Mouse (Mus musculus): ENCODE measurements around the gene Foxe3. TPM values are rescaled to one million over a fixed set of nuclear protein-coding genes. Genes with fewer than 3 reads are reported as not detected.

Gene Foxe3
- polyA plus RNA-seq, 1 experiment from 2014 or later: not detected

GRCm38 (mm10) chr4:114903422-114903782 lies 22.4 kb downstream of the Foxe3 start:
- WGBS (ENCODE audit: insufficient replicate concordance): 2% methylated on average over 11 of the region's 11 CpGs

GRCm38 (mm10) chr4:114902641-114903421 lies 23.0 kb downstream of the Foxe3 start:
- 2% methylated on average over 39 of the region's 39 CpGs for WGBS (ENCODE audit: insufficient replicate concordance)
- no peaks in the 10 kb centered on the region for H3K9me3 ChIP-seq (replicated peaks)
- no peak for ATAC-seq (ENCODE audit: insufficient read depth)
- no peak overlapping the region for H3K4me2 ChIP-seq
- H3K4me1 ChIP-seq (replicated peaks): peaks cover 9% of the 10 kb centered on the region; the same call in 1 of the 2 replicates
- no peak overlapping the region for H3K4me3 ChIP-seq (replicated peaks)
- no peak overlapping the region for H3K9ac ChIP-seq
- no peak overlapping the region for H3K27ac ChIP-seq (replicated peaks)
- peaks cover 100% of the 10 kb centered on the region for H3K27me3 ChIP-seq
- no peaks in the 10 kb centered on the region for H3K36me3 ChIP-seq (replicated peaks)

More at GRCm38 (mm10) chr4:114903422-114903782, 22.4 kb downstream of the Foxe3 start:
- ATAC-seq (ENCODE audit: insufficient read depth): no peak
- no peaks in the 10 kb centered on the region for H3K36me3 ChIP-seq (replicated peaks)
- no peak overlapping the region for H3K4me3 ChIP-seq (replicated peaks)
- H3K4me1 ChIP-seq (replicated peaks): peaks cover 15% of the 10 kb centered on the region
- no peak overlapping the region for H3K9ac ChIP-seq
- H3K9me3 ChIP-seq (replicated peaks): no peaks in the 10 kb centered on the region
- H3K27ac ChIP-seq (replicated peaks): no peak overlapping the region
- H3K27me3 ChIP-seq: peaks cover 100% of the 10 kb centered on the region
- no peak overlapping the region for H3K4me2 ChIP-seq

- Histone ChIP-seq H3K4me3 (replicated peaks) (no peak overlapping the region), H3K4me2 (no peak overlapping the region), H3K9me3 (replicated peaks) (no peaks in the 10 kb centered on the region), H3K36me3 (replicated peaks) (no peaks in the 10 kb centered on the region), H3K27ac (replicated peaks) (no peak overlapping the region), H3K27me3 (peaks cover 100% of the 10 kb centered on the region), H3K9ac (no peak overlapping the region), H3K4me1 (replicated peaks) (no peaks in the 10 kb centered on the region)
- ATAC-seq (ENCODE audit: insufficient read depth): no peak
- 1% methylated on average over 42 of the region's 42 CpGs for WGBS (ENCODE audit: insufficient replicate concordance)
These were observed 24.0 kb downstream of the Foxe3 start for GRCm38 (mm10) chr4:114901643-114902351.

GRCm38 (mm10) chr4:114900866-114901642 lies 24.8 kb downstream of the Foxe3 start:
- H3K4me1 ChIP-seq (replicated peaks): no peaks in the 10 kb centered on the region
- 4% methylated on average over 33 of the region's 33 CpGs for WGBS (ENCODE audit: insufficient replicate concordance)
- ATAC-seq (ENCODE audit: insufficient read depth): no peak
- H3K4me2 ChIP-seq: no peak overlapping the region
- peaks cover 100% of the 10 kb centered on the region for H3K27me3 ChIP-seq
- no peak overlapping the region for H3K27ac ChIP-seq (replicated peaks)
- H3K9ac ChIP-seq: no peak overlapping the region
- no peaks in the 10 kb centered on the region for H3K36me3 ChIP-seq (replicated peaks)
- H3K4me3 ChIP-seq (replicated peaks): no peak overlapping the region
- no peaks in the 10 kb centered on the region for H3K9me3 ChIP-seq (replicated peaks)

GRCm38 (mm10) chr4:114899885-114900284 lies 25.9 kb downstream of the Foxe3 start:
- no peak for ATAC-seq (ENCODE audit: insufficient read depth)
- peaks cover 98% of the 10 kb centered on the region for H3K27me3 ChIP-seq
- no peak overlapping the region for H3K9ac ChIP-seq

GRCm38 (mm10) chr4:114897853-114898252 lies 28.0 kb downstream of the Foxe3 start:
- WGBS (ENCODE audit: insufficient replicate concordance): 13% methylated on average over 4 of the region's 4 CpGs
- no peak overlapping the region for H3K9ac ChIP-seq
- no peaks in the 10 kb centered on the region for H3K36me3 ChIP-seq (replicated peaks)
- H3K4me2 ChIP-seq: no peak overlapping the region
- H3K27ac ChIP-seq (replicated peaks): no peak overlapping the region
- no peak overlapping the region for H3K4me3 ChIP-seq (replicated peaks)
- ATAC-seq (ENCODE audit: insufficient read depth): no peak
- no peaks in the 10 kb centered on the region for H3K4me1 ChIP-seq (replicated peaks)
- H3K9me3 ChIP-seq (replicated peaks): no peaks in the 10 kb centered on the region
- peaks cover 91% of the 10 kb centered on the region for H3K27me3 ChIP-seq

More at GRCm38 (mm10) chr4:114899885-114900284, 25.9 kb downstream of the Foxe3 start:
- no peaks in the 10 kb centered on the region for H3K4me1 ChIP-seq (replicated peaks)
- WGBS (ENCODE audit: insufficient replicate concordance): 3% methylated on average over 3 of the region's 3 CpGs
- H3K27ac ChIP-seq (replicated peaks): no peak overlapping the region
- H3K36me3 ChIP-seq (replicated peaks): no peaks in the 10 kb centered on the region
- no peak overlapping the region for H3K4me3 ChIP-seq (replicated peaks)
- no peak overlapping the region for H3K4me2 ChIP-seq
- H3K9me3 ChIP-seq (replicated peaks): no peaks in the 10 kb centered on the region

- Histone ChIP-seq H3K9me3 (replicated peaks) (no peaks in the 10 kb centered on the region), H3K36me3 (replicated peaks) (no peaks in the 10 kb centered on the region), H3K9ac (no peak overlapping the region), H3K4me3 (replicated peaks) (no peak overlapping the region), H3K4me2 (no peak overlapping the region), H3K27me3 (peaks cover 37% of the 10 kb centered on the region), H3K27ac (replicated peaks) (no peak overlapping the region), H3K4me1 (replicated peaks) (no peaks in the 10 kb centered on the region)
- no peak for ATAC-seq (ENCODE audit: insufficient read depth)
- 74% methylated on average over 1 of the region's 1 CpGs for WGBS (ENCODE audit: insufficient replicate concordance)
These were observed 43.6 kb downstream of the Foxe3 start for GRCm38 (mm10) chr4:114882232-114882631.

GRCm38 (mm10) chr4:114876441-114876972 lies 49.3 kb downstream of the Foxe3 start:
- no peak for ATAC-seq (ENCODE audit: insufficient read depth)

More at GRCm38 (mm10) chr4:114876441-114876972, 49.3 kb downstream of the Foxe3 start:
- no peaks in the 10 kb centered on the region for H3K4me1 ChIP-seq (replicated peaks)
- no peak overlapping the region for H3K4me2 ChIP-seq
- no peaks in the 10 kb centered on the region for H3K9me3 ChIP-seq (replicated peaks)
- 31% methylated on average over 8 of the region's 8 CpGs for WGBS (ENCODE audit: insufficient replicate concordance)
- H3K27ac ChIP-seq (replicated peaks): no peak overlapping the region
- no peak overlapping the region for H3K4me3 ChIP-seq (replicated peaks)
- no peak overlapping the region for H3K9ac ChIP-seq
- H3K36me3 ChIP-seq (replicated peaks): no peaks in the 10 kb centered on the region
- H3K27me3 ChIP-seq: peaks cover 41% of the 10 kb centered on the region

Other genes starting within 250 kb of the Foxe3 start
- gene Gm12830, start 104.3 kb downstream of the Foxe3 start, polyA plus RNA-seq (2015; fragmentation: Nextera tagmentation; extraction: Ambion mirVana): not detected in 2 replicates
- not detected in 2 replicates for gene Foxd2, start 17.1 kb downstream of the Foxe3 start, polyA plus RNA-seq (2015; fragmentation: Nextera tagmentation; extraction: Ambion mirVana)
- 53.4 and 56.9 TPM in 2 replicates for gene Cmpk1, start 61.2 kb upstream of the Foxe3 start, polyA plus RNA-seq (2015; fragmentation: Nextera tagmentation; extraction: Ambion mirVana)
- 8.9 and 9.5 TPM in 2 replicates for gene Stil, start 74.1 kb upstream of the Foxe3 start, polyA plus RNA-seq (2015; fragmentation: Nextera tagmentation; extraction: Ambion mirVana)
- 26.5 and 31.0 TPM in 2 replicates for gene Tal1, start 130.4 kb upstream of the Foxe3 start, polyA plus RNA-seq (2015; fragmentation: Nextera tagmentation; extraction: Ambion mirVana)
- gene Pdzk1ip1, start 162.7 kb upstream of the Foxe3 start, polyA plus RNA-seq (2015; fragmentation: Nextera tagmentation; extraction: Ambion mirVana): 25.4 and 25.5 TPM in 2 replicates
- 0.05 TPM in 1 of 2 replicates, not detected in the other for gene Cyp4x1, start 208.3 kb upstream of the Foxe3 start, polyA plus RNA-seq (2015; fragmentation: Nextera tagmentation; extraction: Ambion mirVana)